Mouse (Mus musculus): ENCODE measurements at regions not wholly inside any gene's neighbourhood (a gene's known extent, or its start where the extent isn't known, plus 50 kb on each side); places are given as distances from the start of the nearest gene placed in this dataset.

DNA sequence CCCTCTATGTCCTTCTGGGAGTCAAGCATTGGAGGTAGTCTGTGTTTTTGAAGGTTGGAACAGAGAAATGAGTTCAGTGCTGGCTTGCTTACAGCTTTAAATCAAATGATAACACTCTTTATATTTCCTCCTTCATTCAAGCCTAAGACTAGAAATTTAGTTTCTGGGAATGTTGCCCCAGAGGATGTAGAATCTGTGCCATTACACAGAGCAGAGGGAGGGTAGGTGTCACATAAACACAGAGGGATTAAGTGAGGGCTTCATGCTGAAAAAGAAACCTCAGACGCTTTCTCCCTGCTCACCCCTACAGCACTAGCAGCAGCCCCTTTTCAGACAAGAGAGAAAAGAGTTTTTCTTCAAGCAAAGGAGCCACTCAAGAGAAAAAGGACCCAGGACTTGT, 232.9 kb downstream of the 9330182O14Rik start:
- Histone ChIP-seq H3K27ac (ENCODE audit: low read depth, low read length) (no peak overlapping the region), H3K36me3 (ENCODE audit: control insufficient read depth, insufficient read depth, low read length) (no peaks in the 10 kb centered on the region), H3K27me3 (ENCODE audit: control insufficient read depth, insufficient read depth, low read length) (no peaks in the 10 kb centered on the region), H3K9ac (replicated peaks; ENCODE audit: low read depth, low read length) (no peak overlapping the region), H3K9me3 (ENCODE audit: control insufficient read depth, low read length) (no peaks in the 10 kb centered on the region), H3K4me2 (ENCODE audit: low read depth, low read length) (no peak overlapping the region), H3K4me1 (ENCODE audit: control insufficient read depth, insufficient read depth, low read length) (no peaks in the 10 kb centered on the region), H3K4me3 (ENCODE audit: low read depth, low read length) (no peak overlapping the region)
- WGBS = 70% methylated on average over 1 of the region's 1 CpGs
- ATAC-seq (ENCODE audit: low read depth) = no peak

- H3K9me3 ChIP-seq (ENCODE audit: control insufficient read depth, low read length) = no peaks in the 10 kb centered on the region
- no peaks in the 10 kb centered on the region for H3K36me3 ChIP-seq (ENCODE audit: control insufficient read depth, insufficient read depth, low read length)
- H3K4me1 ChIP-seq (ENCODE audit: control insufficient read depth, insufficient read depth, low read length) = no peaks in the 10 kb centered on the region
- H3K4me3 ChIP-seq (ENCODE audit: low read depth, low read length) = no peak overlapping the region
- WGBS = 58% methylated on average over 3 of the region's 3 CpGs
- no peak overlapping the region for H3K4me2 ChIP-seq (ENCODE audit: low read depth, low read length)
- H3K27me3 ChIP-seq (ENCODE audit: control insufficient read depth, insufficient read depth, low read length) = no peaks in the 10 kb centered on the region
- H3K9ac ChIP-seq (replicated peaks; ENCODE audit: low read depth, low read length) = no peak overlapping the region
- no peak overlapping the region for H3K27ac ChIP-seq (ENCODE audit: low read depth, low read length)
- no peak for ATAC-seq (ENCODE audit: low read depth)
These were observed 234.6 kb downstream of the 9330182O14Rik start for GRCm38 (mm10) chr15:40368746-40369145.

GRCm38 (mm10) chr15:40371486-40371885, 237.3 kb downstream of the 9330182O14Rik start:
- H3K27ac ChIP-seq (ENCODE audit: low read depth, low read length) = no peak overlapping the region

GRCm38 (mm10) chr15:40386526-40386925, 252.4 kb downstream of the 9330182O14Rik start:
- ATAC-seq (ENCODE audit: low read depth) = no peak
- H3K9ac ChIP-seq (replicated peaks; ENCODE audit: low read depth, low read length) = no peak overlapping the region
- no peak overlapping the region for H3K27ac ChIP-seq (ENCODE audit: low read depth, low read length)
- H3K9me3 ChIP-seq (ENCODE audit: control insufficient read depth, low read length) = no peaks in the 10 kb centered on the region
- WGBS = 83% methylated on average over 2 of the region's 2 CpGs
- H3K4me1 ChIP-seq (ENCODE audit: control insufficient read depth, insufficient read depth, low read length) = no peaks in the 10 kb centered on the region
- no peaks in the 10 kb centered on the region for H3K36me3 ChIP-seq (ENCODE audit: control insufficient read depth, insufficient read depth, low read length)
- no peaks in the 10 kb centered on the region for H3K27me3 ChIP-seq (ENCODE audit: control insufficient read depth, insufficient read depth, low read length)
- H3K4me2 ChIP-seq (ENCODE audit: low read depth, low read length) = no peak overlapping the region
- no peak overlapping the region for H3K4me3 ChIP-seq (ENCODE audit: low read depth, low read length)

More at GRCm38 (mm10) chr15:40371486-40371885, 237.3 kb downstream of the 9330182O14Rik start:
- ATAC-seq (ENCODE audit: low read depth) = no peak
- no peaks in the 10 kb centered on the region for H3K9me3 ChIP-seq (ENCODE audit: control insufficient read depth, low read length)
- H3K36me3 ChIP-seq (ENCODE audit: control insufficient read depth, insufficient read depth, low read length) = no peaks in the 10 kb centered on the region
- no peaks in the 10 kb centered on the region for H3K4me1 ChIP-seq (ENCODE audit: control insufficient read depth, insufficient read depth, low read length)
- H3K4me3 ChIP-seq (ENCODE audit: low read depth, low read length) = no peak overlapping the region
- H3K9ac ChIP-seq (replicated peaks; ENCODE audit: low read depth, low read length) = no peak overlapping the region
- no peaks in the 10 kb centered on the region for H3K27me3 ChIP-seq (ENCODE audit: control insufficient read depth, insufficient read depth, low read length)
- H3K4me2 ChIP-seq (ENCODE audit: low read depth, low read length) = no peak overlapping the region
- 76% methylated on average over 4 of the region's 4 CpGs for whole genome bisulfite sequencing

DNA sequence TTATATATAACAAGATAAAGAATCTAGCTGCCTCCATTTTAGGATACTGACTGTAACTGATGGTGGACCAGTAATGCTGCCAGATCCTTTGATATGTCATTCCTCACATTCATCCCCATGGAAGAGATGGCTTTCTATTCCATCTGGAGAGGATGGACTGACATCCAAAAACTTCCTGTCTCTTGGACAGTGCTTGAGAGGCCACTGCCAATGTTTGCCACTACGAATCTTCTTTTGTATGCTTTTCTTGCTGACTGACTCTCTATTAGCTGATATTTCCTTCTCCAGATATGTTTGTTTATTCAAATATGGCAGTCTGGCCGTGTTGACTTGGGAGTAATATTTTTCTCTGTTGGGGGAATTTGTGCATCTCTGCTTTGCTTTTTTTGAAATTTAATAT, 253.6 kb downstream of the 9330182O14Rik start:
- Histone ChIP-seq H3K9me3 (ENCODE audit: control insufficient read depth, low read length) (no peaks in the 10 kb centered on the region), H3K4me2 (ENCODE audit: low read depth, low read length) (no peak overlapping the region), H3K27ac (ENCODE audit: low read depth, low read length) (no peak overlapping the region), H3K4me3 (ENCODE audit: low read depth, low read length) (no peak overlapping the region), H3K4me1 (ENCODE audit: control insufficient read depth, insufficient read depth, low read length) (no peaks in the 10 kb centered on the region), H3K9ac (replicated peaks; ENCODE audit: low read depth, low read length) (no peak overlapping the region), H3K27me3 (ENCODE audit: control insufficient read depth, insufficient read depth, low read length) (no peaks in the 10 kb centered on the region), H3K36me3 (ENCODE audit: control insufficient read depth, insufficient read depth, low read length) (no peaks in the 10 kb centered on the region)
- no peak for ATAC-seq (ENCODE audit: low read depth)
- WGBS = 84% methylated on average over 2 of the region's 2 CpGs

DNA sequence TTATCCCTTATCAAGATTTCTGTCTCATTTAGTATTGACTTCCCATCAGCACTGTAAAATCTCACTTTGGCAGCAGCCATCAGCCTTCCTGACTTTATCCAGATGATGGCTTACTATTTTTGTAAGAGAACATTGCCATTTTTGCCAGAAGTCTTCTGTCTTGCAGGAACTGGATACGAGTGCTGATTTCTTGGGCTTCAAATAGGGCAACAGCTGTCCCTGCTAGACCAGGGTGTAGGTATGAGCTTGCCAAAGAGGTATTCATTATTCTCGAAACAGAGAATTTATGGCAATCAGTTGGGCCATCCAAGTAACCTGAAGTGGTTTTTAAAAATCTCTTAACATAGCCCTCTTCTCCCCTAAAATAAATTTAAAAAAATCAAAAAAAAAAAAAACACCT, 254.6 kb downstream of the 9330182O14Rik start:
- WGBS = 82% methylated on average over 2 of the region's 2 CpGs
- no peak for ATAC-seq (ENCODE audit: low read depth)
- H3K27me3 ChIP-seq (ENCODE audit: control insufficient read depth, insufficient read depth, low read length) = no peaks in the 10 kb centered on the region
- no peak overlapping the region for H3K27ac ChIP-seq (ENCODE audit: low read depth, low read length)
- H3K4me1 ChIP-seq (ENCODE audit: control insufficient read depth, insufficient read depth, low read length) = no peaks in the 10 kb centered on the region
- no peak overlapping the region for H3K4me2 ChIP-seq (ENCODE audit: low read depth, low read length)
- H3K9ac ChIP-seq (replicated peaks; ENCODE audit: low read depth, low read length) = no peak overlapping the region
- no peaks in the 10 kb centered on the region for H3K9me3 ChIP-seq (ENCODE audit: control insufficient read depth, low read length)
- H3K4me3 ChIP-seq (ENCODE audit: low read depth, low read length) = no peak overlapping the region
- no peaks in the 10 kb centered on the region for H3K36me3 ChIP-seq (ENCODE audit: control insufficient read depth, insufficient read depth, low read length)

- H3K4me2 ChIP-seq (ENCODE audit: low read depth, low read length) = no peak overlapping the region
- H3K4me1 ChIP-seq (ENCODE audit: control insufficient read depth, insufficient read depth, low read length) = no peaks in the 10 kb centered on the region
- no peaks in the 10 kb centered on the region for H3K9me3 ChIP-seq (ENCODE audit: control insufficient read depth, low read length)
- no peaks in the 10 kb centered on the region for H3K27me3 ChIP-seq (ENCODE audit: control insufficient read depth, insufficient read depth, low read length)
- no peaks in the 10 kb centered on the region for H3K36me3 ChIP-seq (ENCODE audit: control insufficient read depth, insufficient read depth, low read length)
- H3K9ac ChIP-seq (replicated peaks; ENCODE audit: low read depth, low read length) = no peak overlapping the region
- no peak overlapping the region for H3K4me3 ChIP-seq (ENCODE audit: low read depth, low read length)
- no peak overlapping the region for H3K27ac ChIP-seq (ENCODE audit: low read depth, low read length)
- ATAC-seq (ENCODE audit: low read depth) = no peak
- WGBS = 86% methylated on average over 4 of the region's 4 CpGs
These were observed 301.0 kb downstream of the 9330182O14Rik start for GRCm38 (mm10) chr15:40435156-40435555.

GRCm38 (mm10) chr15:40436688-40437087, 302.5 kb downstream of the 9330182O14Rik start:
- ATAC-seq (ENCODE audit: low read depth) = peak; percentile 79
- no peak overlapping the region for H3K9ac ChIP-seq (replicated peaks; ENCODE audit: low read depth, low read length)
- H3K4me3 ChIP-seq (ENCODE audit: low read depth, low read length) = no peak overlapping the region
- no peaks in the 10 kb centered on the region for H3K36me3 ChIP-seq (ENCODE audit: control insufficient read depth, insufficient read depth, low read length)
- WGBS = 28% methylated on average over 3 of the region's 3 CpGs
- no peak overlapping the region for H3K27ac ChIP-seq (ENCODE audit: low read depth, low read length)
- no peaks in the 10 kb centered on the region for H3K4me1 ChIP-seq (ENCODE audit: control insufficient read depth, insufficient read depth, low read length)
- H3K4me2 ChIP-seq (ENCODE audit: low read depth, low read length) = no peak overlapping the region
- no peaks in the 10 kb centered on the region for H3K27me3 ChIP-seq (ENCODE audit: control insufficient read depth, insufficient read depth, low read length)
- no peaks in the 10 kb centered on the region for H3K9me3 ChIP-seq (ENCODE audit: control insufficient read depth, low read length)

GRCm38 (mm10) chr15:40439827-40440226, 305.7 kb downstream of the 9330182O14Rik start:
- no peak overlapping the region for H3K27ac ChIP-seq (ENCODE audit: low read depth, low read length)
- no peak for ATAC-seq (ENCODE audit: low read depth)
- no peak overlapping the region for H3K4me2 ChIP-seq (ENCODE audit: low read depth, low read length)

GRCm38 (mm10) chr15:40448623-40449022, 314.5 kb downstream of the 9330182O14Rik start:
- Histone ChIP-seq H3K4me3 (ENCODE audit: low read depth, low read length) (no peak overlapping the region), H3K9me3 (ENCODE audit: control insufficient read depth, low read length) (no peaks in the 10 kb centered on the region), H3K4me2 (ENCODE audit: low read depth, low read length) (no peak overlapping the region), H3K27me3 (ENCODE audit: control insufficient read depth, insufficient read depth, low read length) (no peaks in the 10 kb centered on the region), H3K4me1 (ENCODE audit: control insufficient read depth, insufficient read depth, low read length) (no peaks in the 10 kb centered on the region), H3K36me3 (ENCODE audit: control insufficient read depth, insufficient read depth, low read length) (no peaks in the 10 kb centered on the region), H3K9ac (replicated peaks; ENCODE audit: low read depth, low read length) (no peak overlapping the region), H3K27ac (ENCODE audit: low read depth, low read length) (no peak overlapping the region)
- ATAC-seq (ENCODE audit: low read depth) = no peak
- 85% methylated on average over 1 of the region's 1 CpGs for WGBS

More at GRCm38 (mm10) chr15:40439827-40440226, 305.7 kb downstream of the 9330182O14Rik start:
- Histone ChIP-seq H3K36me3 (ENCODE audit: control insufficient read depth, insufficient read depth, low read length) (no peaks in the 10 kb centered on the region), H3K4me1 (ENCODE audit: control insufficient read depth, insufficient read depth, low read length) (no peaks in the 10 kb centered on the region), H3K9ac (replicated peaks; ENCODE audit: low read depth, low read length) (no peak overlapping the region), H3K4me3 (ENCODE audit: low read depth, low read length) (no peak overlapping the region), H3K27me3 (ENCODE audit: control insufficient read depth, insufficient read depth, low read length) (no peaks in the 10 kb centered on the region), H3K9me3 (ENCODE audit: control insufficient read depth, low read length) (no peaks in the 10 kb centered on the region)
- 97% methylated on average over 1 of the region's 1 CpGs for WGBS
